8 mouse cellular contexts compared by ENCODE assay signal in the genomic region with DNA sequence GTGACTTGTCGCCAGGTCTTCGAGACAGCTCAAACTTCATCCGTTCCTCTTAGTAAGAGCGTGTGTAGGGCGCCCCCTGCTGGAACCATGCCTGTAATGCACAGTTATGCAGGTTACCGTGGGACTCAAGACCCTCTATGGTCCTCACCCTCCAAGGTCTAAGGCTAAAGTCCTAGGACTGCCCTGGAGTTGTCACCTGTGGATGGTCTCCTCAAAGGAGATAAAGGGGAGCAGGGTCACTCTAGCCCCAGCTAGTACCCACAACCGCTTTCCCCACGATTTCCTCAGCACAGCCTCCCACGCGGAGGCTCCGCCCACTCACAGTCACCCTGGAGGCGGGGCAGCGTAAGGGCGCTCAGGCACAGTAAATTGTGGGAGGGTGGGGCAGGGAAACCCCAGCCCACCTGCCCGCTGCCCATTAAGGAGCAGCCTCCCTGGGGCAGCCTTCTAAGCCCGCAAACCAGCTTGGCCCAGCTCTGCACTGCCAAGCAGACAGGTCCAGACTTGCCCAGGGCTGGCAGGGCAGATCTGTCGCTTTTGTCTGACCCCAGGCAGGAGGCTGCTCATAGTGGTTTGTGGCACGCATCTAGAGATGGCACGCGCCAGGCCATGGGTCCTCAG. TPM values are rescaled to one million over a fixed set of nuclear protein-coding genes. Genes with fewer than 3 reads are reported as not detected.
DNase-seq lines count a peak whose midpoint lies in the region; ATAC-seq and TF ChIP-seq lines count a peak whose summit lies in the region.

No protein-coding gene starts in this region.

- H3K36me3 ChIP-seq in kidney, adult 2 months (ENCODE audit: control insufficient read depth, insufficient read depth, low read length) = no peaks in the 10 kb centered on the region
- no peaks in the 10 kb centered on the region for H3K36me3 ChIP-seq in limb, embryonic 14.5 days (ENCODE audit: control insufficient read depth, insufficient read depth, low read length)
- H3K36me3 ChIP-seq in midbrain, postnatal 0 days (ENCODE audit: insufficient read depth, low read length) = no peaks in the 10 kb centered on the region

- WGBS in kidney, adult 2 months = 23% methylated on average over 20 of the region's 20 CpGs
- WGBS in limb, embryonic 14.5 days = 30% methylated on average over 20 of the region's 20 CpGs
- WGBS in midbrain, postnatal 0 days = 32% methylated on average over 20 of the region's 20 CpGs

- intact Hi-C loops in gastrocnemius, postnatal 36 days (cut with DNase I) = no loop called here

- peak; percentile 40 to 60 for DNase-seq in lung, adult 18-20 months
- DNase-seq in lung, postnatal 25 days (ENCODE audit: low spot score) = no peak
- DNase-seq in gastrocnemius, postnatal 36 days = peak; percentile 29 to 37
- DNase-seq in kidney, adult 2 months = peak; percentile 52
- peak; percentile 52 for DNase-seq in limb, embryonic 14.5 days (ENCODE audit: low spot score)
- peak; percentile 74 for DNase-seq in midbrain, postnatal 0 days (ENCODE audit: low spot score)
- DNase-seq in spleen, postnatal 4 days (ENCODE audit: low spot score in 2 of 2) = peak; percentile 57 to 85

- no peak for TF ChIP-seq POLR2A in cortical plate, adult 2 months (IDR thresholded peaks at IDR 0.05; ENCODE audit: extremely low read depth, insufficient read depth, low read length)
- no peak for TF ChIP-seq POLR2A in kidney, adult 2 months (IDR thresholded peaks at IDR 0.05; ENCODE audit: low read depth, low read length)
- TF ChIP-seq POLR2A in limb, embryonic 14.5 days (IDR thresholded peaks at IDR 0.05; ENCODE audit: borderline replicate concordance, extremely low read depth, insufficient read depth, insufficient read length) = no peak

- peak; percentile 91 for TF ChIP-seq CTCF in cortical plate, adult 2 months (IDR thresholded peaks at IDR 0.05; ENCODE audit: extremely low read depth, insufficient read depth, low read length)
- peak; percentile 90 for TF ChIP-seq CTCF in kidney, adult 2 months (conservative IDR thresholded peaks at IDR 0.05; ENCODE audit: insufficient read depth, insufficient read length, low read depth, low read length)
- peak; percentile 80 for TF ChIP-seq CTCF in midbrain, postnatal 0 days (IDR thresholded peaks at IDR 0.05)

- H3K9ac ChIP-seq in limb, embryonic 14.5 days (ENCODE audit: low read depth, low read length, severe bottlenecking) = no peak overlapping the region
- H3K9ac ChIP-seq in midbrain, postnatal 0 days (replicated peaks; ENCODE audit: low read length, poor library complexity, severe bottlenecking) = no peak overlapping the region; the same call in 1 of the 2 replicates

- H3K4me3 ChIP-seq in cortical plate, adult 2 months (ENCODE audit: insufficient read depth, low read length) = no peak overlapping the region
- H3K4me3 ChIP-seq in kidney, adult 2 months (ENCODE audit: insufficient read depth, low read depth, low read length) = peak overlapping the region; percentile 14; the same call in 1 of the 2 replicates
- H3K4me3 ChIP-seq in limb, embryonic 14.5 days (replicated peaks; ENCODE audit: low read length) = 0 out of 2 replicates have a peak overlapping the region, but pooled peaks have one; percentile 3
- no peak overlapping the region for H3K4me3 ChIP-seq in midbrain, postnatal 0 days (ENCODE audit: low read depth, low read length)

- no peaks in the 10 kb centered on the region for H3K27me3 ChIP-seq in kidney, adult 2 months (replicated peaks; ENCODE audit: control insufficient read depth, insufficient read depth, low read length)
- H3K27me3 ChIP-seq in limb, embryonic 14.5 days (ENCODE audit: control insufficient read depth, insufficient read depth, low read length) = no peaks in the 10 kb centered on the region
- H3K27me3 ChIP-seq in midbrain, postnatal 0 days (ENCODE audit: insufficient read depth, low read length) = peaks cover 9% of the 10 kb centered on the region

- H3K4me1 ChIP-seq in cortical plate, adult 2 months (ENCODE audit: control insufficient read depth, insufficient read depth, low read length) = peaks cover 1% of the 10 kb centered on the region; the same call in 1 of the 2 replicates
- H3K4me1 ChIP-seq in kidney, adult 2 months (ENCODE audit: control insufficient read depth, insufficient read depth, low read length) = no peaks in the 10 kb centered on the region
- no peaks in the 10 kb centered on the region for H3K4me1 ChIP-seq in limb, embryonic 14.5 days (ENCODE audit: control insufficient read depth, insufficient read depth, low read length)
- H3K4me1 ChIP-seq in midbrain, postnatal 0 days (ENCODE audit: insufficient read depth, low read length) = no peaks in the 10 kb centered on the region

- H3K9me3 ChIP-seq in limb, embryonic 14.5 days (ENCODE audit: control insufficient read depth, low read length) = no peaks in the 10 kb centered on the region
- no peaks in the 10 kb centered on the region for H3K9me3 ChIP-seq in midbrain, postnatal 0 days (ENCODE audit: low read length)

- ATAC-seq in limb, embryonic 14.5 days (ENCODE audit: low FRiP score, low read depth) = no peak
- ATAC-seq in midbrain, postnatal 0 days (ENCODE audit: low FRiP score) = no peak; the same call in 1 of the 2 replicates

- no peak overlapping the region for H3K27ac ChIP-seq in cortical plate, adult 2 months (ENCODE audit: insufficient read depth, low read length)
- no peak overlapping the region for H3K27ac ChIP-seq in kidney, adult 2 months (ENCODE audit: insufficient read depth, low read depth, low read length)
- H3K27ac ChIP-seq in limb, embryonic 14.5 days (replicated peaks; ENCODE audit: low read depth, low read length) = no peak overlapping the region
- no peak overlapping the region for H3K27ac ChIP-seq in midbrain, postnatal 0 days (ENCODE audit: low read depth, low read length)

- H3K4me2 ChIP-seq in limb, embryonic 14.5 days (replicated peaks; ENCODE audit: low read depth, low read length, severe bottlenecking) = peak overlapping the region; percentile 32
- 0 out of 2 replicates have a peak overlapping the region, but pooled peaks have one; percentile 0 for H3K4me2 ChIP-seq in midbrain, postnatal 0 days (ENCODE audit: low read depth, low read length, poor library complexity, severe bottlenecking)

RNA-seq across cellular contexts. Expression of gene Trp73, which starts 34.5 kb away (rescaled TPM):
- 0.51 and 0.54 TPM in 2 replicates for polyA plus RNA-seq in cortical plate, adult 2 months (2012; rRNA removed)
- total RNA-seq in gastrocnemius, postnatal 36 days (2021) = not detected
- 0.03 TPM in 2 replicates for polyA plus RNA-seq in kidney, adult 2 months (2012; rRNA removed)
- 2.2 TPM in 2 replicates for polyA plus RNA-seq in limb, embryonic 14.5 days (2012; rRNA removed)
- 2.6 and 2.9 TPM in 2 replicates for polyA plus RNA-seq in limb, embryonic 14.5 days (2014; fragmentation: Nextera tagmentation; extraction: Ambion mirVana)
- 0.49 and 1.2 TPM in 2 replicates for total RNA-seq in midbrain, postnatal 0 days (2014; rRNA removed)
- polyA plus RNA-seq in midbrain, postnatal 0 days (2015; fragmentation: Nextera tagmentation; extraction: Ambion mirVana) = 0.28 and 0.52 TPM in 2 replicates

RNA-seq across cellular contexts. Expression of gene Wrap73, which starts 36.7 kb away (rescaled TPM):
- 34.3 and 35.7 TPM in 2 replicates for polyA plus RNA-seq in cortical plate, adult 2 months (2012; rRNA removed)
- 1 to 10 TPM; 7.0 to 8.7 TPM for total RNA-seq in gastrocnemius, postnatal 36 days (2021)
- 18.4 and 18.7 TPM in 2 replicates for polyA plus RNA-seq in kidney, adult 2 months (2012; rRNA removed)
- 37.9 and 47.7 TPM in 2 replicates for polyA plus RNA-seq in limb, embryonic 14.5 days (2012; rRNA removed)
- 38.2 and 45.3 TPM in 2 replicates for polyA plus RNA-seq in limb, embryonic 14.5 days (2014; fragmentation: Nextera tagmentation; extraction: Ambion mirVana)
- total RNA-seq in midbrain, postnatal 0 days (2014; rRNA removed) = 37.6 and 46.8 TPM in 2 replicates
- 34.7 and 36.3 TPM in 2 replicates for polyA plus RNA-seq in midbrain, postnatal 0 days (2015; fragmentation: Nextera tagmentation; extraction: Ambion mirVana)

RNA-seq across cellular contexts. Expression of gene Tprgl, which starts 55.0 kb away (rescaled TPM):
- 235 and 239 TPM in 2 replicates for polyA plus RNA-seq in cortical plate, adult 2 months (2012; rRNA removed)
- 10 to 100 TPM; 82.7 to 82.8 TPM for total RNA-seq in gastrocnemius, postnatal 36 days (2021)
- polyA plus RNA-seq in kidney, adult 2 months (2012; rRNA removed) = 173 and 177 TPM in 2 replicates
- 95.7 and 106 TPM in 2 replicates for polyA plus RNA-seq in limb, embryonic 14.5 days (2012; rRNA removed)
- 156 and 157 TPM in 2 replicates for polyA plus RNA-seq in limb, embryonic 14.5 days (2014; fragmentation: Nextera tagmentation; extraction: Ambion mirVana)
- total RNA-seq in midbrain, postnatal 0 days (2014; rRNA removed) = 210 and 241 TPM in 2 replicates
- 227 and 250 TPM in 2 replicates for polyA plus RNA-seq in midbrain, postnatal 0 days (2015; fragmentation: Nextera tagmentation; extraction: Ambion mirVana)

Comparison
In these comparisons a context has a peak if more than half of its experiments do, and no peak if none do; other contexts are left out.
1. H3K4me3 ChIP-seq: peak in kidney, adult 2 months (single experiment) and limb, embryonic 14.5 days (single experiment); none in cortical plate, adult 2 months (single experiment) and midbrain, postnatal 0 days (single experiment).
2. Peak in every context shown above with its lines, with median percentiles within 50 percentile points of each other: CTCF ChIP-seq.